Mouse (Mus musculus) cerebral cortex, adult 2 months (tissue): Measurements from ENCODE around the gene Ctsz.

ENCODE experiments used
- WGBS: fragments of 180-500 bp; shearing (Covaris S2); methylation state at CpG from one replicate; pipeline ENCODE4 v1.1.7; 2018; 5-methylcytosine and 5-hydroxymethylcytosine counted together

Gene Ctsz

DNA sequence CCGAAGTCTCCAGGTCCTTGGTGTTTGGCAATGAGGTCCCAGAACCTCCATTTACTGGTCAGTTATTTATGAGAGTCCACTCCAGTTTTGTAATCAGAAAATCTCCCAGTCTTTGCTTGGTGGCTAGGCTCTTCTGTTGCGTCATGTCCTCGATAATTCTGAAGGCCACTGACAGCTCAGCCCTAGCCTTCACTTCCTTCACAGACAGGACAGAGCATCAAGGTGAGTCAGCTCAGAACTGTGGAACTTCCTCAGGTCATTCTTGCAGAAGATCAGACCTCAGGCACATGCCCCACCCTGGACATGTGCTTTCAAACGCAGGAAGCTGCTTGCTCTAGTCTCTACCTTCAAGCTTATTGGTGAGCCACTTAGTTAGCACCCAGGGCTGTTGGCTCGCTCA lies 45.5 kb downstream of the Ctsz start:
- WGBS = 85% methylated on average over 5 of the region's 5 CpGs

DNA sequence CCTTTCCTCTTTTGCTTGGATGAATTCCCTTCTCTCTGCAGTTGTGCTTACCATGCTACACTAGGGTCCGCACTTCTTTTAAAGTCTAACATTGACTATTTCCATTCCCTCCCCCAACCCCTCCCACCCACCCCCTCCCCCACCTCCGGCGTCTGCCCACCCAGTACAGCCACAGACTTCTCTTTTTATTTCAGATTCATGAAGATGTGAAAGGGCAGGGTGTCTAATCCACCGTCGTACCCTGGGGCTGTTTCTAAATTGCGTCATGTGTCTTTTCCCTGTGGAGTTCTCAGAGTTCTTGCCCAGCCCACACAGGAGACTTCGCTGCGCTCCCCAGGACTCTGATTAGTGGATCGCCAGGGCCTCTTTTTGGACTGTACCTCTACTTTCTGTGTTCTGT lies 46.3 kb downstream of the Ctsz start:
- WGBS = 47% methylated on average over 9 of the region's 9 CpGs

- 88% methylated on average over 3 of the region's 3 CpGs for WGBS
Measured at GRCm38 (mm10) chr2:174391936-174392335, 46.9 kb downstream of the Ctsz start.

GRCm38 (mm10) chr2:174381021-174381420 lies 57.8 kb downstream of the Ctsz start:
- WGBS = 92% methylated on average over 9 of the region's 9 CpGs
